Mouse (Mus musculus): Measurements from ENCODE around the gene Rps28.
A peak's percentile ranks its signal among the peaks of the same experiment; 100 is the strongest.
"Not testable (repeated sequence)": the region's sequence is repeated elsewhere in the genome, so short reads cannot be mapped to it uniquely, and the experiment has no call there.

Rps28 gene

GRCm38 (mm10) chr17:33824084-33824996 lies at the start of gene Rps28, which contains the start of gene Ndufa7:
TSS of gene Rps28 (minus strand) at chr17:33824562.
TSS of gene Ndufa7 (plus strand) at chr17:33824572.
- DNase-seq (ENCODE audit: extremely low read depth, low read depth, low spot score), result no peak

GRCm38 (mm10) chr17:33873537-33873936 lies 49.2 kb upstream of the Rps28 start, which contains the start of gene Gm7029:
TSS of gene Gm7029 (plus strand) at chr17:33873837.
- DNase-seq (ENCODE audit: extremely low read depth, low read depth, low spot score), result not testable (repeated sequence)

DNA sequence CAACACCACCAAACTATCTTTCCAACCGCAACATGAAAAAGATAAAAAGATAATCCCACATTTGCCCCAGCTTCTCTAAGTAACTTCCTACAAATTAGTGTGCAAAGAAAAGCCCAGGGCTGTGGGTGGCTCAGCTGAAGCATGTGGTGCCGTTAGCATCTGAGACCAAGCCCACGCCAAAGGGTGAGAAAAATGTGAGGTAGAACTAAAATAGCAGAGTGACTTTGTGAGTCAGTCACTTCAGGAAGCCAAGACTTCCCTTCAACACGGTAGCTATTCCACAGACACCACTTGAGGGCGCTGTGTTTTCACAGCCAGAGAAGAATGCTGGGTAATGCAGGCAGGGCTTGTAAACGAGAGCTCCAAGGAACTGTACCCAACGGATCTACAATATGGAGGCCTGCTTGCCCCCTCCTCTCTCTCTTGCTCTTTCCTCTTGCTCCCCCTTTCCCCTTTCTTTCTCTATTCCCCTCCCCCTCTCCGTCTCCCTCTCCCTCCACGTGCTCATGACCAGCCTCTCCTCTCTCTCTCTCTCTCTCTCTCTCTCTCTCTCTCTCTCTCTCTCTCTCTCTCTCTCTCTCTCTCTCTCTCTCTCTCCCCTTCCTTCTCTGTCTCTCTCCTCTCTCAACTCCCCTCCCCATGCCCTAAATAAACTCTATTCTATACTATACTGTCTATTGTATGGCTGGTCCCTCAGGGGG lies 41.1 kb upstream of the Rps28 start:
- DNase-seq (ENCODE audit: extremely low read depth, low read depth, low spot score), result no peak

DNA sequence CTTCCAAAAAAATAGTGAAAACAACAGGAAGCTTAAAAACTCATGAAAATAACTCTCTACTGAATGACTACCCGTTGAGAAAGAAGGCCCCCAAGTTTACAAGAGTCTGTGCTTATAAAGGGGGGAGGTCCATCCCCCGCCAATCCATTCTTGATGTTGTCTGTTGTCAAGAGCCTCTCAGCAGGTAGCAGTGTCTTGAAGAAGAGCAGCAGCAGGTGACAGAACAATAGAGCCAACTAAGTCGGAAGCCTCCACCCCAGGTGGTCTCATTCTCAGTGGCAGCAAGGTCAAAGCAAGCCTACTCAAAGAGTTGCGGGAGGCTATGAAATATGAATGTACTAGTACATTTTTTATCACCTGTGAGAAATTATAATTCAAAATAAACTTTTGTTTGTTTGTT lies 33.5 kb upstream of the Rps28 start:
- DNase-seq (ENCODE audit: extremely low read depth, low read depth, low spot score), result no peak

DNA sequence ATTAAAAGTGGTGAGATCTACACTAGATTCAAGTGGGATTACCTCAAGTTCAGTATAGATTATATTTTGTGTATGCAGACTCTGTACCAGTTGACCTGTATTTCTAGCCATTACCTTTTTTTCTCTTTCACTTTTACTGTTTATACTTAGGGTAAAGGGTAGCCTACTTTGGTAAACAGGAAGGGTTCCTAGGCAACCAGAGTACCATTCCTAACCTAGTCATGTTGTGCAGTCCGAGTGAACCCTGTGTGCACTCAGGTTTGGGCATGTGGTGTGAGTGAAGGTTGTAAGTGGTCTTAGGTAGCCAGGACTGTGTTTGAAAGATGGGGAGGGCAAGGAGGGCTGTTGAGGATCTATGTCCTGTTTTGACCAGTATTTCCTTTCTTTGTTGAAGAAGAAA lies 27.0 kb upstream of the Rps28 start:
- DNase-seq (ENCODE audit: extremely low read depth, low read depth, low spot score), result no peak

DNA sequence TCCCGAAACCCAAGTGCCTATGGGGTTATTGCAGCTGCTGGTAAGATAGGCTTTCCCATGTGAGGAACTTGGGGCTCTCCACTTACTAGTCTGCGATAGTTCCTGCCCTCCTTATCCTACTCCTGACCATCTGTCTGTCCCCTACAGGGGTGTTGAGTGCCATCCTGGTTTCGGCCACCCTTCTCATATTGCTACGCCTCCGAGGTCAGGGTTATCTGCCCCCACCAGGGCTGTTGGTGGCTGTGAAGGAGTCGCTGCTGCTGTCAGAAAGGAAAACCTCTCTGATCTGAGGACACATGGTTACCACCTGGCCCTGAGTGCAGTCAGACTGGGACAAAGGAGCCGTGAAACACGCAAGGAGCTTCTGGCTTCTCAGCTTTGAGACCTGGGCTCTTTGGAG lies 23.8 kb upstream of the Rps28 start:
- no peak for DNase-seq (ENCODE audit: extremely low read depth, low read depth, low spot score)

GRCm38 (mm10) chr17:33844196-33844595 lies 19.8 kb upstream of the Rps28 start:
- no peak for DNase-seq (ENCODE audit: extremely low read depth, low read depth, low spot score)

DNA sequence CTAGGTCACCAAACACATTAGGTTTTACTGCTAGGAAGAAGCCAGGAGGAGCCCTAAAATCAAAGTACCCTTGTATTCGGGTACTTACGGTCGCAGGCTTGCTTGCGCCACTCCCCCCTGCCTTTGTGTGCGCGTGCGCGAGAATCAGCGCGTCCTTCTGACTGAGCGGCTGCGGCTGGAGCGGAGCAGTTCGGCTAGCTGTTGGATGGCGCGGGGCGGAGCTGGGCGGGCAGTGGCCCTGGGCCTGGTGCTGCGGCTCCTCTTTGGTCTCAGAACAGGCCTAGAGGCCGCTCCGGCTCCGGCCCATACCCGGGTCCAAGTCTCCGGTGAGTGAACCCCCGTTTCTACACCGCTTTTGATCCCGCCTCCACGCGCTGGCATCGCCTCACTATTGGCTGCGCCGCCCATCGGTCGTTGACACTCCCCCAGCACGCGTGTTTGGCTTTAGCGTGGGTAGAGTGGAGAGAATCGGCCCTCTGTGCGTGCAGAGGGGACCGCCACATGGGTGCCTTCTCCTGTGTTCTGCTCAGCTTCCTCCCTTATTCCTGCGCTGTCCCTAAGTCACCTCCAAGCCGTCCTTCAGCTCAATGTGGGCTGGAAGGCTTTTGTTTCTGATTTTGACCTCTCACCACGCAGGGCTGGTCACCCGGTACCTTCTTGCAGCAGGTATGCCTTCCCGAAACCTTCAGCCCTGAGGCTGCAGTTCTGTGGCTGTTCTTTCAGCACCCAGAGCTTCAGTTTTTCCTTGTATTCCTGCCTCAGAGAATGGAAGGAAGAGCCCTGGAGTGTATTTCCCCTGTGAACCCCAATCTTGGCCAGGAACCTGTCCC lies 18.8 kb upstream of the Rps28 start, which contains the start of gene Cd320:
Cd320 (plus strand) TSS at position 126 of the 830 bp plus-strand sequence.
- no peak for DNase-seq (ENCODE audit: extremely low read depth, low read depth, low spot score)

- DNase-seq (ENCODE audit: extremely low read depth, low read depth, low spot score), result no peak
Observed at GRCm38 (mm10) chr17:33829561-33829960, 5.2 kb upstream of the Rps28 start.

- peak; percentile 99 for DNase-seq (ENCODE audit: extremely low read depth, low read depth, low spot score)
Observed at GRCm38 (mm10) chr17:33828892-33829291, 4.5 kb upstream of the Rps28 start.

- DNase-seq (ENCODE audit: extremely low read depth, low read depth, low spot score), result no peak
Observed at GRCm38 (mm10) chr17:33826850-33827249, 2.5 kb upstream of the Rps28 start.

DNA sequence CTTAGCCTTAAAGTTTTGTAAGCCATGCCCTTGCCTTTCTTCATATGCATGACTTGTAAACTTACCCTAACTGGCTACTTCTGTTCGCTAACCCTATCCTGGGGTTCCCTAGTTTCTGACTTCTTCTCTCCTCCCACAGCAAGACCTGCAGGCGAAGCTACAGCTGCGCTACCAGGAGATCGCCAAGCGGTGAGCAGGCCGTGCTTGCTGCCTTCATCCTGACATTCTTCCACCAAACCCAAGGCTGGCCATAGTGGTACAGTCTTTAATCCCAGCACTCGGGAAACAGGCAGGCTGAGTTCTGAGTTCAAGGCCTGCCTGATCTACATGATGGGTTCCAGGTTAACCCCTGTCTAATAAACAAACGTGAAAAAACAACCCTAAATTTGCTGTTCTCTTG lies 1.1 kb upstream of the Rps28 start:
- no peak for DNase-seq (ENCODE audit: extremely low read depth, low read depth, low spot score)

DNA sequence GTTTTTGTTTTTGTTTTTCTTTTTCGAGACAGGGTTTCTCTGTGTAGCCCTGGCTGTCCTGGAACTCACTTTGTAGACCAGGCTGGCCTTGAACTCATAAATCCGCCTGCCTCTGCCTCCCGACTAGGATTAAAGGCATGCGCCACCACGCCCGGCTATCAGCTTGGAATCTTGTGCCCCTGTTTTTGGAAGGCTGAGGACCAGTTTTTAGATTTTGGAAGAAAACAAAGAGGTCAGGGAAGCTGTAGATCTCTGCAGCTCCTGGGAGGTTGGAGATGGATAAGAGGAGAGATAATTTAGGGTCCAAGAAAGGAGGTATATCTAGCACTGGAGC lies 602 bp upstream of the Rps28 start:
- not testable (repeated sequence) for DNase-seq (ENCODE audit: extremely low read depth, low read depth, low spot score)

DNA sequence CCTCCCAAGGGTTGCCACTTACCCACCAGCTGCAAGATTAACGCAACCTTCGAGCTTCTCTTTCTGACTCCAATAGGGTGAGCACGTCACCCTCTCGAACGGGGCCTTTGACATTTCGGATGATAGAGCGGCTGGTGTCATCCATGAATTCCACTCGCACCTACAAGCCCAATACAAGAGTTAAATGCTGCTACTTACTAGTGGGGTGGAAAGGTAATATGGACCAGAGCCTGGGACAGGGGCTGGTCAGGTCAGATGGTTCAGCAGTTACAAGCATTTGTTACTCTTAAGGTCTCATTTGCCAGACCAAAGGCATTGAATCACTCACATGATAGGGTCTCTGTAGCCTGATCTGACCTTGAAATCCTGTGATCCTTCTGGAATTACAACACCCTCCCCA lies 1.2 kb downstream of the Rps28 start:
- DNase-seq (ENCODE audit: extremely low read depth, low read depth, low spot score), result not testable (repeated sequence)

GRCm38 (mm10) chr17:33822436-33822959 lies 1.9 kb downstream of the Rps28 start:
- DNase-seq (ENCODE audit: extremely low read depth, low read depth, low spot score), result no peak

DNA sequence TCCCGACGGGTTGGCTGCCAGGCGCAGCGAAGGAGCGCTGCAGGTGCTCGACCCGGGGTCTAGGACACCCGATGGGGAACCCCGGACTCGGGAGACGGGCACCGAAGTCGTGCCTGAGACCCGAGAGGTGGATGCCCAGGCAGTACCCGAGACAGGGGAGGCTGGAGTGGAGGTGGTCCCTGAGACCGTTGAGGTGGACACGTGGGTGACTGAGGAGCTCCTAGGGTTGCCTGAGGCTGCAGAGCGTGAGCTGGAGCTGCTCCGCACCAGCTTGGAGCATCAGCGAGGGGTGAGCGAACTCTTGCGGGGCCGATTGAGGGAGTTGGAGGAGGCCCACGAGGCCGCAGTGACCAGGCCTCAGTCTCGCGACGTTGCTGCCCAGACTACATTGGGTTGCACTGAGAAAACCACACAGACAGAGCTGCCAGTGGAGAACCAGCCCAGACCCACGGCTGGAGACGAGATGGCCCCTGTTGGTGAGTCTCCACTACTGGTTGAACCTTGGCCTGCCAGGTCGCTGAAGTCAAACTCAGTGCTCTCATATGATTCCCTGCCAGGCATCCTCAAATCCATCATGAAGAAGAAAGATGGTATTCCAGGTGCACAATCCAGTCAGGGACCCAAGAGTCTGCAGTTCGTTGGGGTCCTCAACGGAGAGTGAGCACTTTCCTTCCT lies 6.3 kb downstream of the Rps28 start:
- no peak for DNase-seq (ENCODE audit: extremely low read depth, low read depth, low spot score)

DNA sequence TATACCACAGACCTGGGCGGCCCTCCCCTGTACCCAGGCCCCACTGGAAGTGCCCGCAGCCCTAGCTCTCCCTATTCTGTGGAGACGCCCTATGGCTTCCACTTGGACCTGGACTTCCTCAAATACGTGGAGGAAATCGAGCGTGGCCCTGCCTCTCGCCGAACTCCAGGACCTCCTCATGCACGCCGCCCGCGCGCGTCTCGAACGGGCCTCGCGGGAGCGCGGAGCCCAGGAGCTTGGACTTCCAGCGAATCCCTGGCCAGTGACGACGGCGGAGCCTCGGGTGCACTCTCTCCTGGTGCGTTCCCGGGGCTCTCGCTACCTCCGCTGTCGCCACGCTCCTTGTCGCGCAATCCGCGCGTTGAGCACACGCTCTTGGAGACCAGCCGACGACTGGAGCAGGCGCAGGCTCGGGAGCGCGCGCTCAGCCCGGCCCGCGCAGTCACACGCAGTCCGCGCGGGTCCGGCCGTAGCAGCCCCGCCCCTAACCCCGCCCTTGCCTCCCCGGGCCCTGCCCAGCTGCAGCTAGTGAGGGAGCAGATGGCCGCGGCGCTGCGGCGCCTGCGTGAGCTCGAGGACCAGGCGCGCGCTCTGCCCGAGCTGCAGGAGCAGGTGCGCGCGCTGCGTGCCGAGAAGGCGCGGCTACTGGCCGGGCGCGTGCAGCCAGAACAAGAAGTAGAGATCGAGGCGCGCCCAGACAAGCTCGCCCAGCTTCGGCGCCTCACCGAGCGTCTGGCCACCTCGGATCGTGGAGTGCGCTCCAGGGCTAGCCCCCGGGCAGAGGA lies 7.0 kb downstream of the Rps28 start:
- DNase-seq (ENCODE audit: extremely low read depth, low read depth, low spot score), result peak; percentile 56

- no peak for DNase-seq (ENCODE audit: extremely low read depth, low read depth, low spot score)
Observed at GRCm38 (mm10) chr17:33816612-33817011, 7.8 kb downstream of the Rps28 start.

DNA sequence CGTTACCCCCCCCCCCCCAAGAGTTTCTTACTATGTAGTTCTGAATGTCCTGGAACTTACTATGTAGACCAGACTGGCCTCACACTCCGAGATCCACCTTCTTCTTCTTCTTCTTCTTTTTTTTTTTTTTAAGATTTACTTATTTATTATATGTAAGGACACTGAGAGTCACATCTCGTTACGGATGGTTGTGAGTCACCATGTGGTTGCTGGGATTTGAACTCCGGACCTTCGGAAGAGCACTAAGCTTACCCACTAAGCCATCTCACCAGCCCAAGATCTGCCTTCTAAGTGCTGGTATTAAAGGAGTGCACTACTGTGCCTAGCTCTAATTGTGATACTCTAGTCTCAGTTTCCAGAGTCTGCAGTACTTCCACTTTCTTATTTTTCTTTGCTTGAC lies 9.0 kb downstream of the Rps28 start:
- no peak for DNase-seq (ENCODE audit: extremely low read depth, low read depth, low spot score)

GRCm38 (mm10) chr17:33812990-33813389 lies 11.4 kb downstream of the Rps28 start:
- DNase-seq (ENCODE audit: extremely low read depth, low read depth, low spot score), result no peak
